Mouse (Mus musculus) neural tube, embryonic 10.5 days (tissue): Measurements from ENCODE around the gene Cped1.
A peak's percentile ranks its signal among the peaks of the same experiment; 100 is the strongest.

Experiments used
- DNase-seq: peaks from one replicate; pipeline ENCODE4 v3.0.0-alpha.2; 2017; ENCODE audit warnings: low spot score; ENCODE audit errors: extremely low spot score

Cped1 gene

GRCm38 (mm10) chr6:22288737-22289460 lies 303.2 kb downstream of the Cped1 start:
- peak; percentile 70 for DNase-seq

GRCm38 (mm10) chr6:22289461-22290021 lies 303.8 kb downstream of the Cped1 start:
- peak; percentile 40 for DNase-seq

GRCm38 (mm10) chr6:22290790-22291189 lies 305.1 kb downstream of the Cped1 start:
- no peak for DNase-seq

GRCm38 (mm10) chr6:22292056-22292455 lies 306.3 kb downstream of the Cped1 start:
- DNase-seq = no peak

- no peak for DNase-seq
Observed at GRCm38 (mm10) chr6:22293922-22294321, 308.2 kb downstream of the Cped1 start.

- no peak for DNase-seq
Observed at GRCm38 (mm10) chr6:22297028-22297427, 311.3 kb downstream of the Cped1 start.

- no peak for DNase-seq
Observed at GRCm38 (mm10) chr6:22298059-22298458, 312.3 kb downstream of the Cped1 start.
